12 mouse cellular contexts compared by ENCODE assay signal in genomic region chr17:30019942-30020341, GRCm38 (mm10).
"Had no signal": no experiment of that assay in that cellular context is flagged by ENCODE, and none has a peak within 500 bp of the region (broad histone marks: within the 10 kb centered on the region; RNA-seq: fewer than 3 reads in every experiment).

No protein-coding gene starts in this region.

- DNase-seq: kidney, adult 18-20 months; kidney, postnatal 4 days; left cerebral cortex, postnatal 4 days; lung, adult 18-20 months; spleen, adult 18-20 months; thymus, postnatal 4 days had no signal

- H3K36me3 ChIP-seq: kidney, embryonic 15.5 days; limb, embryonic 13.5 days; midbrain, embryonic 12.5 days had no signal

- ATAC-seq: midbrain, embryonic 16.5 days had no signal

- H3K9me3 ChIP-seq: kidney, embryonic 15.5 days; limb, embryonic 13.5 days; midbrain, embryonic 12.5 days had no signal

- H3K4me3 ChIP-seq: kidney, embryonic 15.5 days; layer of hippocampus, adult 2 months; limb, embryonic 13.5 days; midbrain, embryonic 12.5 days had no signal

- H3K4me2 ChIP-seq: kidney, embryonic 15.5 days; limb, embryonic 13.5 days; midbrain, embryonic 12.5 days had no signal

- H3K9ac ChIP-seq: kidney, embryonic 15.5 days; limb, embryonic 13.5 days; liver, embryonic 14.5 days; midbrain, embryonic 12.5 days had no signal

- H3K27me3 ChIP-seq: kidney, embryonic 15.5 days; limb, embryonic 13.5 days; midbrain, embryonic 12.5 days had no signal

- H3K27ac ChIP-seq: layer of hippocampus, adult 2 months; limb, embryonic 13.5 days; liver, embryonic 14.5 days; midbrain, embryonic 12.5 days had no signal
